Mouse (Mus musculus) ES-Bruce4 (cell line): Measurements from ENCODE around the gene Gab2.

ENCODE experiments used
- CTCF ChIP-seq: IDR thresholded peaks from one replicate; pipeline ENCODE4 v1.8.1; 2011; ENCODE audit warnings: low read depth, low read length
- POLR2A ChIP-seq: IDR thresholded peaks from one replicate; pipeline ENCODE4 v1.8.1; 2011; ENCODE audit warnings: low read length; ENCODE audit not compliant: insufficient read depth

DNA sequence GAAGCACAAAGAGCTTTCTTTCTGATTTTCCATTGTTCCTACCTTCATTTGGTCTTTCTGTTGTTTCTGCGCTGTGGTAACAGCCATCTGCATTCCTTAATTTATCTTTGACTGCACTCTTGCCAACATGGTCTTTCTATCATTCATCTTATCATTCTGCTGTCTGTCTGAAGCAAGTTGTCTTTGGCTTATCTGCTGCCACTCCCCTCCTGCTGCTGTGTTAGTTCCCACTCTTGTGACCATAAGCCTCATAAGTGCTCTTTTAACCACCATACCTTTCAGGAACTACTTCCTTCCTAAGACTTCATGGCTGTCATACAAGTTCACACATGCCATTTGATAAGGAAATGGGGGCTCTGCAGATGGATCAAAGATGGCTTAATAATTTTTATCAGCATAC, 102.6 kb downstream of the Gab2 start:
- no peak for TF ChIP-seq POLR2A
- no peak for TF ChIP-seq CTCF
